In genomic region chr1:107917037-107917436, GRCm38 (mm10) we compare ENCODE assay signal across 18 mouse cellular contexts.
DNase-seq lines count a peak whose midpoint lies in the region; ATAC-seq lines count a peak whose summit lies in the region.
"Had no signal": no experiment of that assay in that cellular context is flagged by ENCODE, and none has a peak within 500 bp of the region (broad histone marks: within the 10 kb centered on the region; RNA-seq: fewer than 3 reads in every experiment).

No protein-coding gene starts in this region.

- 19% methylated on average over 5 of the region's 5 CpGs for WGBS in limb, embryonic 11.5 days
- WGBS in limb, embryonic 10.5 days, result 36% methylated on average over 5 of the region's 5 CpGs
- WGBS in heart, embryonic 16.5 days, result 20% methylated on average over 5 of the region's 5 CpGs

- H3K4me2 ChIP-seq in limb, embryonic 11.5 days (ENCODE audit: low read depth, severe bottlenecking), result no peak overlapping the region
- peak overlapping the region; percentile 38 for H3K4me2 ChIP-seq in heart, embryonic 16.5 days (ENCODE audit: low read depth, low read length)
- H3K4me2 ChIP-seq: hindbrain, embryonic 14.5 days; limb, embryonic 13.5 days; midbrain, embryonic 13.5 days had no signal

- no peak overlapping the region for H3K4me3 ChIP-seq in limb, embryonic 11.5 days (ENCODE audit: low read depth, low read length)
- no peak overlapping the region for H3K4me3 ChIP-seq in limb, embryonic 10.5 days
- H3K4me3 ChIP-seq in heart, embryonic 16.5 days (ENCODE audit: low read length), result no peak overlapping the region
- H3K4me3 ChIP-seq: limb, embryonic 13.5 days; midbrain, embryonic 13.5 days had no signal

- ATAC-seq in limb, embryonic 11.5 days (ENCODE audit: insufficient number of reproducible peaks, low FRiP score, low TSS enrichment, low read depth), result peak; percentile 73; the same call in 1 of the 2 replicates
- ATAC-seq in heart, embryonic 16.5 days (replicated peaks; ENCODE audit: extremely low read depth, insufficient read depth, low FRiP score), result peak; percentile 28; the same call in 1 of the 2 replicates
- ATAC-seq: forebrain, embryonic 14.5 days; midbrain, embryonic 13.5 days; Patski had no signal

- no peaks in the 10 kb centered on the region for H3K36me3 ChIP-seq in limb, embryonic 11.5 days (ENCODE audit: control insufficient read depth, insufficient read depth, low read length)
- no peaks in the 10 kb centered on the region for H3K36me3 ChIP-seq in limb, embryonic 10.5 days
- H3K36me3 ChIP-seq in heart, embryonic 16.5 days (ENCODE audit: control insufficient read depth, insufficient read depth), result no peaks in the 10 kb centered on the region
- H3K36me3 ChIP-seq: limb, embryonic 13.5 days; midbrain, embryonic 13.5 days had no signal

- H3K4me1 ChIP-seq in limb, embryonic 11.5 days (ENCODE audit: control insufficient read depth, insufficient read depth, low read length), result peaks cover 10% of the 10 kb centered on the region; the same call in 1 of the 2 replicates
- peaks cover 49% of the 10 kb centered on the region for H3K4me1 ChIP-seq in limb, embryonic 10.5 days
- peaks cover 9% of the 10 kb centered on the region; the same call in 1 of the 2 replicates for H3K4me1 ChIP-seq in heart, embryonic 16.5 days (ENCODE audit: control insufficient read depth, insufficient read depth, low read length)

- peak; percentile 27 for DNase-seq in gastrocnemius, adult 18-20 months (ENCODE audit: low spot score)
- no peak for DNase-seq in gastrocnemius, adult 8-10 months (ENCODE audit: low spot score in 2 of 2)
- DNase-seq in limb, embryonic 11.5 days (ENCODE audit: low spot score), result peak; percentile 36
- DNase-seq in limb, embryonic 10.5 days (ENCODE audit: low spot score), result no peak
- peak; percentile 17 for DNase-seq in retina, embryonic 14.5 days (ENCODE audit: low spot score)
- no peak for DNase-seq in ovary, adult 18-20 months (ENCODE audit: low spot score)
- no peak for DNase-seq in right cerebral cortex, postnatal 4 days
- DNase-seq: cerebellum, adult 8-10 months; gastrocnemius, postnatal 25 days; kidney, adult 11 months; thymus, adult 2 months had no signal

- H3K27me3 ChIP-seq in limb, embryonic 11.5 days (ENCODE audit: control insufficient read depth, insufficient read depth, low read length), result no peaks in the 10 kb centered on the region
- H3K27me3 ChIP-seq in limb, embryonic 10.5 days (ENCODE audit: low read depth, poor library complexity, severe bottlenecking), result no peaks in the 10 kb centered on the region
- H3K27me3 ChIP-seq in heart, embryonic 16.5 days (ENCODE audit: control insufficient read depth, insufficient read depth, low read length), result no peaks in the 10 kb centered on the region
- H3K27me3 ChIP-seq: limb, embryonic 13.5 days; midbrain, embryonic 13.5 days; Patski had no signal

- no peak overlapping the region for H3K27ac ChIP-seq in limb, embryonic 11.5 days (replicated peaks; ENCODE audit: low read depth, low read length)
- no peak overlapping the region for H3K27ac ChIP-seq in limb, embryonic 10.5 days
- H3K27ac ChIP-seq in heart, embryonic 16.5 days (ENCODE audit: low read length), result peak overlapping the region; percentile 76
- H3K27ac ChIP-seq: hindbrain, embryonic 14.5 days; limb, embryonic 13.5 days; macrophage; midbrain, embryonic 13.5 days had no signal

- H3K9me3 ChIP-seq in limb, embryonic 11.5 days (ENCODE audit: control insufficient read depth, low read length), result no peaks in the 10 kb centered on the region
- H3K9me3 ChIP-seq in limb, embryonic 10.5 days (replicated peaks), result no peaks in the 10 kb centered on the region
- no peaks in the 10 kb centered on the region for H3K9me3 ChIP-seq in heart, embryonic 16.5 days (replicated peaks; ENCODE audit: control insufficient read depth, low read length)
- H3K9me3 ChIP-seq: limb, embryonic 13.5 days; midbrain, embryonic 13.5 days had no signal

- no peak overlapping the region for H3K9ac ChIP-seq in limb, embryonic 11.5 days (ENCODE audit: low read length)
- no peak overlapping the region for H3K9ac ChIP-seq in heart, embryonic 16.5 days (ENCODE audit: low read length)
- H3K9ac ChIP-seq: hindbrain, embryonic 14.5 days; limb, embryonic 13.5 days; midbrain, embryonic 13.5 days had no signal

Comparison
In these comparisons a context has a peak if more than half of its experiments do, and no peak if none do; other contexts are left out.
1. DNase-seq: peak in gastrocnemius, adult 18-20 months (single experiment), limb, embryonic 11.5 days (single experiment) and retina, embryonic 14.5 days (single experiment); none in gastrocnemius, adult 8-10 months (0 of 2), limb, embryonic 10.5 days (single experiment), ovary, adult 18-20 months (single experiment) and right cerebral cortex, postnatal 4 days (single experiment).